Mouse (Mus musculus): Measurements from ENCODE around the gene Mat2a.
A peak's percentile ranks its signal among the peaks of the same experiment; 100 is the strongest.
"Not testable (repeated sequence)": the region's sequence is repeated elsewhere in the genome, so short reads cannot be mapped to it uniquely, and the experiment has no call there.

The Mat2a gene

GRCm38 (mm10) chr6:72439355-72440185 is at the start of gene Mat2a:
TSS of gene Mat2a (minus strand) at chr6:72439558.
- DNase-seq (ENCODE audit: low spot score), result peak; percentile 93

- DNase-seq (ENCODE audit: low spot score), result no peak
Observed at GRCm38 (mm10) chr6:72488850-72489249, 49.5 kb upstream of the Mat2a start.

GRCm38 (mm10) chr6:72487282-72487681 is 47.9 kb upstream of the Mat2a start:
- no peak for DNase-seq (ENCODE audit: low spot score)

- no peak for DNase-seq (ENCODE audit: low spot score)
Observed at GRCm38 (mm10) chr6:72486307-72486706, 46.9 kb upstream of the Mat2a start.

- DNase-seq (ENCODE audit: low spot score), result no peak
Observed at GRCm38 (mm10) chr6:72484887-72485286, 45.5 kb upstream of the Mat2a start.

GRCm38 (mm10) chr6:72482156-72482555 is 42.8 kb upstream of the Mat2a start:
- no peak for DNase-seq (ENCODE audit: low spot score)

- no peak for DNase-seq (ENCODE audit: low spot score)
Observed at GRCm38 (mm10) chr6:72480422-72480702, 41.0 kb upstream of the Mat2a start.

- no peak for DNase-seq (ENCODE audit: low spot score)
Observed at GRCm38 (mm10) chr6:72479645-72480421, 40.5 kb upstream of the Mat2a start.

- not testable (repeated sequence) for DNase-seq (ENCODE audit: low spot score)
Observed at GRCm38 (mm10) chr6:72478691-72479090, 39.3 kb upstream of the Mat2a start.

- DNase-seq (ENCODE audit: low spot score), result no peak
Observed at GRCm38 (mm10) chr6:72477621-72478020, 38.3 kb upstream of the Mat2a start.

- DNase-seq (ENCODE audit: low spot score), result no peak
Observed at GRCm38 (mm10) chr6:72476836-72477235, 37.5 kb upstream of the Mat2a start.

- DNase-seq (ENCODE audit: low spot score), result no peak
Observed at GRCm38 (mm10) chr6:72475221-72475985, 36.0 kb upstream of the Mat2a start.

- DNase-seq (ENCODE audit: low spot score), result no peak
Observed at GRCm38 (mm10) chr6:72473264-72474041, 34.1 kb upstream of the Mat2a start.

GRCm38 (mm10) chr6:72466171-72466570 is 26.8 kb upstream of the Mat2a start:
- no peak for DNase-seq (ENCODE audit: low spot score)

- DNase-seq (ENCODE audit: low spot score), result no peak
Observed at GRCm38 (mm10) chr6:72465361-72466157, 26.2 kb upstream of the Mat2a start.

GRCm38 (mm10) chr6:72462550-72463257 is 23.3 kb upstream of the Mat2a start:
- DNase-seq (ENCODE audit: low spot score), result not testable (repeated sequence)

- no peak for DNase-seq (ENCODE audit: low spot score)
Observed at GRCm38 (mm10) chr6:72460036-72460801, 20.9 kb upstream of the Mat2a start.

- no peak for DNase-seq (ENCODE audit: low spot score)
Observed at GRCm38 (mm10) chr6:72458921-72459320, 19.6 kb upstream of the Mat2a start.

- no peak for DNase-seq (ENCODE audit: low spot score)
Observed at GRCm38 (mm10) chr6:72458418-72458817, 19.1 kb upstream of the Mat2a start.

- no peak for DNase-seq (ENCODE audit: low spot score)
Observed at GRCm38 (mm10) chr6:72456567-72456966, 17.2 kb upstream of the Mat2a start.

All from ovary, postnatal 14 days (tissue).